Mouse (Mus musculus) olfactory bulb, adult 2 months (tissue): ENCODE measurements around the gene Cyp39a1. TPM values are rescaled to one million over a fixed set of nuclear protein-coding genes. Genes with fewer than 3 reads are reported as not detected.
A peak's percentile ranks its signal among the peaks of the same experiment; 100 is the strongest.

Experiments
- H3K27ac ChIP-seq: fragments of 200-500 bp; 2 replicates; pipeline ENCODE4 v1.5.1; 2012; ENCODE audit warnings: low read depth, low read length; ENCODE audit not compliant: insufficient read depth
- H3K4me1 ChIP-seq: fragments of 200-500 bp; 2 replicates; pipeline ENCODE4 v1.6.1; 2012; ENCODE audit warnings: low read length; ENCODE audit not compliant: control insufficient read depth, insufficient read depth
- H3K4me3 ChIP-seq: fragments of 200-500 bp; 2 replicates; pipeline ENCODE4 v1.5.1; 2012; ENCODE audit warnings: mild to moderate bottlenecking, low read depth, low read length, moderate library complexity; ENCODE audit not compliant: insufficient read depth
- CTCF ChIP-seq: fragments of 200-500 bp; IDR thresholded peaks from 2 replicates; pipeline ENCODE4 v1.5.1; 2012; ENCODE audit warnings: low read depth, mild to moderate bottlenecking, low read length, moderate library complexity; ENCODE audit not compliant: insufficient read depth
- POLR2A ChIP-seq: fragments of 200-500 bp; IDR thresholded peaks from 2 replicates; pipeline ENCODE4 v1.6.1; 2012; ENCODE audit warnings: mild to moderate bottlenecking, low read depth, low read length, moderate library complexity; ENCODE audit not compliant: insufficient read depth
- WGBS: fragments of 180-500 bp; shearing (Covaris S2); methylation state at CpG from one replicate; pipeline ENCODE4 v1.1.7; 2018; 5-methylcytosine and 5-hydroxymethylcytosine counted together
- polyA plus RNA-seq: library from polyadenylated mRNA; stranded (reverse); fragments of >200 nt; gene quantifications from 2 replicates; pipeline ENCODE4 v1.2.4, GENCODE M21; 2012; ENCODE audit warnings: low replicate concordance; ENCODE audit not compliant: missing spikeins, insufficient read depth, insufficient read length

Cyp39a1 gene
- polyA plus RNA-seq, 1 experiment = not detected

DNA sequence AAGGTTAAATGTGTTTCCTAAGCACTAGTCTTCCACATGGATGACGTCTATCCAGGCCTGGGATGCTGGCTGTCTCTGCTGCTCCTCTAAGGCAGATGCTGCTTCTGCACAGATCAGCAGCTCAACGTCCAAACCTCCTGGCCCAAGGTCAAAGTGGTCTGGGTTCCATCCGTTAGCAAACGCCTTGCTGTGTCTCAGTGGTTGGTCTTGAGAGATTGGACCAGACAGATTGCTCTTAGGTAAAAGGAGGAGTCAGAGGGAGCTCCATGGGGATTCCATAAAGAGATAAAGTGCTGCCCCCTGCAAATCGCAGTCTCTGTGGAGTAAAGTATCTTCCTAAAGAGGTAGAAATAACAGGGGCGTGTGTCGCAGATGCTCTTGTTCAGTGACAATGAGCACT, 24.0 kb upstream of the Cyp39a1 start:
- Histone ChIP-seq H3K4me3 (no peak overlapping the region), H3K27ac (no peak overlapping the region), H3K4me1 (no peaks in the 10 kb centered on the region)
- 87% methylated on average over 7 of the region's 7 CpGs for WGBS
- TF ChIP-seq CTCF (no peak), POLR2A (no peak)

DNA sequence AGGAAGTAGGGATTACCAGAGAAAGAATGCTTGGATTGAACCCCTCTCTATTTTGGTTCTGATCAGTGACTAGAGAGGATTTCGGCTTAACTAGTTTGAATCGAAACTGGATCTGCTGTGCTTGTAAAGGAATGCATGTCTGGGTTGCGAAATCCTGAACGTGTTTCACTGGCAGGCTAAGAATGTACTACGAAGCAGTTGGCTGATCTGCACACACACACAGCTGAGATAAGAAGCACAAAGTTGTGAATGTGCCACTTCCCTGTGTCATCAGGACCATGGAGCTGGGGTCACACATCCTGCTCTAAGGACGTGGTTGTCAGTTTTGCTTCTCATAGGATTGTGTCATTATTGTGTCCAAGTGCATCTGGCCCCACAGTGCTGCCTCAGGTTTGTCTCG, 22.9 kb upstream of the Cyp39a1 start:
- Histone ChIP-seq H3K4me3 (no peak overlapping the region), H3K27ac (no peak overlapping the region), H3K4me1 (no peaks in the 10 kb centered on the region)
- 83% methylated on average over 7 of the region's 7 CpGs for WGBS
- no peak for TF ChIP-seq POLR2A
- TF ChIP-seq CTCF = no peak

DNA sequence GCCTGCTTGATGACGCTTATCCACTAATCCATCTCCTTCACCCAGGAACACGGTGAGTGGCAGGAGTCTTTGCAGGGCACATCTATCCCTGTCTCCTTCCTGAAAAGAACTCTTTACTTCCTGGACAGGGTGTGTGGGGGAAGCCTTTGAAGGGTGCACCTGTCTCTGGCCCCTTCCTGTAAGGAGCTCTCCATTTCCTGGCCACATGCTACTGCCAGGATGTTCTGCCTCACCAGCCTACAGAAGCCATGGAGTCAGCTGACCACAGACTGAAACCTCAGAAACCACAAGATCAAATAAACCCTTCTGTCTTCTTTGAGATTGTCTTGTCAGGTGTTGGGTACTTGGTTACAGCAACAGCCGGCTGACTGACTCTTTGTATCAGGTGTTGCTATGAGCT, 22.1 kb upstream of the Cyp39a1 start:
- no peak overlapping the region for H3K4me3 ChIP-seq
- 94% methylated on average over 3 of the region's 3 CpGs for WGBS
- TF ChIP-seq CTCF (no peak), POLR2A (no peak)
- H3K4me1 ChIP-seq = no peaks in the 10 kb centered on the region
- H3K27ac ChIP-seq = no peak overlapping the region

DNA sequence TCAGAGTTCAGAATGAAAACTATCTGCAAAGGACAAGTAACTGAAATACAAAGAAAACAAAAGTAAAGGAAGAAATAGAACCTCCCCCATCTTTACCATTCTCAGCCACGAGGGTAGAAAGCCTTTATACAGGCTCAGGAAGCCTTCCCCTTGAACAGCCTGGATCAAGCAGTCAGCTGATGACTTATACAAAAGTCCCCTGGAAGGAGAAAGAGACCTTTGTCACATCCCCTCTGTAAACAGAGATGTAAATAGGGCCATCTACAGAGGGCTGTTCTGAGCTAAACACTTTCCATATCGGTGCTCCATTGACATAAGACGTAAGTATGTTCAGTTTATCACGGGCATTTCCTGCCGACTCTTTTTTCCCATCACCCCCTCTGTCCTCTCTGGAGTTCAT, 20.3 kb upstream of the Cyp39a1 start:
- Histone ChIP-seq H3K4me1 (no peaks in the 10 kb centered on the region), H3K4me3 (no peak overlapping the region), H3K27ac (no peak overlapping the region)
- TF ChIP-seq CTCF (no peak), POLR2A (no peak)
- 51% methylated on average over 5 of the region's 5 CpGs for WGBS

DNA sequence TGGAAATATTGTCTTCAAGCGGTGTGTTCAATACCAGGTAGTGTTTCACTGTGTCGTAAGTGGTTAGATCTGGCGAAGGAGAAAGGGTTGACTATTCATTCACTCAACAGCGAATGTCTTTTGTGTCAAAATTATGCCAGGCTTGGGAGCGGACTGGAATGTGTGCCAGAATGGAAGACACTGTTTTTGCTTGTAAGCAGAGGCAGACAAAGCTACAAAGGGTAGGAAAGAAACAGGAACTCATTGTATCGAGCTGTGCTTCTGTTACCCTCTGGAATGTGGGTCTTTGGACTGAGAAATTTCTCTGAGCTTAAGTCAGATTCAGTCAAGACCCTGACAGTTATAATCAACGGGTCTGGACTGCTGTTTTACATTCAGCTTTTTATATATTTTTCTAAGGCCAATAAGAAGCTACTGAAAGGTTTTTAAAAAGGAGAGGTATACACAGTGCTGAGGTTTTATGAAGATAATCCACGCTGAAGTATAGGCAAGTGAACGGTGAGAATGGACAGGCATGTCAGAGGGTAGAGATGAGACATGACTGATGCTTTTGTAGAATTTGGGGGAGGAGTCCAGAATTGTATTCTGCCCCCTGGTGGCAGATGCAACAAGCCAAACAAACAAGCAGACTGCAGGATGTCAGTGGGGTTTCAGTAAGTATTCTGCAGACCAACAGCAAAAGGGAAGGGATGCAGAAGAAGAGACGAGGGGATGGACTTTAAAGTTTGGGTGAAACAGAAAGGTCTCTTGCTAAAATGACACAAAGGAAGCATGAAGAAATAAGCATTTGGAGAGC, 17.4 kb upstream of the Cyp39a1 start:
- WGBS = 64% methylated on average over 10 of the region's 10 CpGs
- TF ChIP-seq POLR2A = no peak
- TF ChIP-seq CTCF = no peak

DNA sequence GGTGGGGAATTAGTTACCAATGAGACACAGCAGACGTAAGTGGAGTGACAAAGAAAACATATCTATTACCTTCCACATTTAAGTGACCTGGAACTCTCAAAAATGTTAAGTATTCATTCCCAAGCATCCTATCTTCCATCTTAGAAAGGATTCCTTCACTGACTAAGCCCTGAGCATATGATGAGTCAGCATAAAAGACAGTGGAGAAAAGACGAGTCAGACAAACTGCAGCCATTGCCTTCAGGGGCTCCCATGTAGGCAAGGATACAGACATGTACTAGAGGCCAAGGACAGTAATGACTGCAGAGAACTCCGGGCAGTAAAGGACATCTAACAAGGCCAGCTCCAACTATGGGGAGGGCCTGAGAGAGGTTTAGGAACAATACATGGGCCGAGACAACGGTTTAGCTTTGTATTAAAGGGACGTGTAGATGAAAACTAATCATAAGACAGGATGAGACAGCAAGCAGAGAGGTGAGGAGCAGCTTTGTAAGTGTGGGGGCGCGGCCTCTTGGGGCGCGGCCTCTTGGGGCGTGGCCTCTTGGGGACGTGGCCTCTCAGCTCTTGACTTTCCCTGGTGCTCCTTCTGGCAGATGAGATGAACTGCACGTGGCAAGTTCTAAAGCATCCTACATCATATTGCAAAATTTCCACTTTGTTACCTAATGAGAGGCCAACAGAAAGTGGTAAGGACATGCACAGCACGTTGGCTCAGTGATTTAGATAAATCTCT, 15.7 kb upstream of the Cyp39a1 start:
- no peaks in the 10 kb centered on the region for H3K4me1 ChIP-seq
- no peak for TF ChIP-seq CTCF
- no peak for TF ChIP-seq POLR2A
- no peak overlapping the region for H3K27ac ChIP-seq
- WGBS = 79% methylated on average over 14 of the region's 14 CpGs
- no peak overlapping the region for H3K4me3 ChIP-seq

More for the DNA sequence above, 17.4 kb upstream of the Cyp39a1 start:
- Histone ChIP-seq H3K4me3 (no peak overlapping the region), H3K4me1 (no peaks in the 10 kb centered on the region), H3K27ac (no peak overlapping the region)

DNA sequence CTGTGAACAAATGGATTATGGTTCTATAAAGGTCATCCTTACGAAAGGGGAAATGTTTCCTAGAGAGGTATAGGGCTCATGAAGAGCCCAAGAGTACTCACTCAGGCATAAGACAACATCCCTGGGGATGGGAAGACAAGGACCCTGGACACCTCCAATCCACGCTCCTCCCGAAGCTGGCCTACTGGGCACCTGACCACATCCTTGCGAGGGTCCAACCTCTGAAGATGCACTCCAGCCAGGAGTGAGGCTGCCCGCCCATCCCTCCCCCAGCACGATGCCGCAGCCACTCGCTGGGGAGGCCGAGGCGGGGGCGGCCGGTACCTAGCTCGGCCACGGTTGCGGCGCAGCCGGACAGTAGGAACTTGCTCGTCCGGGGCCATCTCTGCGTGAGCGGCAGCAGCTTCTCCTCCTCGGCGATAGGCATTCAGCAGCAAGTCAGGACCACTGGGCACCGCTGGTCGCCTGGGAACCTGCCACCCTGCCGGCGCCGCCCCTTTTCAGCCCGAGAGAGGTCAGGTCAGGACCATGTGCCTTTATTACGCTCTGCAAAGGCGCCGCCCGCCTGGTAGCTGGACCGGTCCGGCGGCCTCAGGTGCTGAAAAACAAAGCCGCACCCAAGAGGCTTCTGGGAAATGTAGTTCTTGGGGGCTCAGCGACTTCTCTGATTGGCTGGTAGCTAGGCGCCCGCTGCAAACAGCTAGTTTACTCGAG, 492 bp upstream of the Cyp39a1 start, which contains the start of gene Slc25a27:
Gene Slc25a27 (minus strand): TSS at position 639 of the 714 bp plus-strand sequence.
- TF ChIP-seq CTCF (no peak), POLR2A (no peak)
- Histone ChIP-seq H3K27ac (peak within 1 kb of the TSS; percentile 35), H3K4me3 (peak within 1 kb of the TSS; percentile 100), H3K4me1 (peaks cover 5% of the 10 kb centered on the region; the same call in 1 of the 2 replicates)
- 1% methylated on average over 41 of the region's 41 CpGs for WGBS

DNA sequence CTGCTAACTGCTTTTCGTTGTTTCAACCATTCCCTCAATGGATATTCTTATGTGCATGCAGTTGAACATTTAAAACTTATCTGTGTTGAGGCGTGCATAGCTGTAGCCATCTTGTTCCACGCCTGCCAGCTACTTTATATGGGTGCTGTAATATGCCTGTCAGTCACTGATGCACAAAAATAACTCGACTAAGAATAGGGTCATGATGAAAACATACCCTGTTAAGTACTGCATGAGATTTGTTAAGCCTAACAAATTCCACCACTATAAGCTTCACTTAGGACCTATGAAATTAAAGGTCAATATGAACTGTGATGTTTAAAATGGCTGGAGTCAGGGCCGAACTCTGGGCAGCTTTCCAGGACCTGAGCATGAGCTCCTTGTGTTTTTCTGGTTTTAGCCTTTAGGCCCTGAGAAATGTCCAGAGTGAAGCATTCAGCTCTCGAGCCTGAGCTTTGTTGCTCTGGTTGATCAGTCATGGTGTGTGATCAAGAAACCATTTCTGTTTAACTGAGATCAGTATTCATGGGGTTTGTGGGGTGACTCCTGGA, 2.0 kb downstream of the Cyp39a1 start:
- 57% methylated on average over 6 of the region's 6 CpGs for WGBS

More for the DNA sequence above, 2.0 kb downstream of the Cyp39a1 start:
- Histone ChIP-seq H3K4me3 (no peak overlapping the region), H3K27ac (no peak overlapping the region), H3K4me1 (peaks cover 5% of the 10 kb centered on the region; the same call in 1 of the 2 replicates)
- TF ChIP-seq CTCF (no peak), POLR2A (no peak)
